Mouse (Mus musculus) adrenal gland, postnatal 25 days (tissue): ENCODE results near the gene Hist2h2be. TPM values are rescaled to one million over a fixed set of nuclear protein-coding genes. Genes with fewer than 3 reads are reported as not detected.
"Not testable (repeated sequence)": the region's sequence is repeated elsewhere in the genome, so short reads cannot be mapped to it uniquely, and the experiment has no call there.

Experiments used
- DNase-seq: peaks from one replicate; pipeline ENCODE4 v3.0.0; 2021; ENCODE audit warnings: mixed read lengths
- total RNA-seq: library from RNA; stranded (reverse); gene quantifications from 2 replicates; pipeline ENCODE4 v1.2.3, GENCODE M21; 2021

Gene Hist2h2be
- total RNA-seq, 1 experiment from 2014 or later = 21.7 TPM

DNA sequence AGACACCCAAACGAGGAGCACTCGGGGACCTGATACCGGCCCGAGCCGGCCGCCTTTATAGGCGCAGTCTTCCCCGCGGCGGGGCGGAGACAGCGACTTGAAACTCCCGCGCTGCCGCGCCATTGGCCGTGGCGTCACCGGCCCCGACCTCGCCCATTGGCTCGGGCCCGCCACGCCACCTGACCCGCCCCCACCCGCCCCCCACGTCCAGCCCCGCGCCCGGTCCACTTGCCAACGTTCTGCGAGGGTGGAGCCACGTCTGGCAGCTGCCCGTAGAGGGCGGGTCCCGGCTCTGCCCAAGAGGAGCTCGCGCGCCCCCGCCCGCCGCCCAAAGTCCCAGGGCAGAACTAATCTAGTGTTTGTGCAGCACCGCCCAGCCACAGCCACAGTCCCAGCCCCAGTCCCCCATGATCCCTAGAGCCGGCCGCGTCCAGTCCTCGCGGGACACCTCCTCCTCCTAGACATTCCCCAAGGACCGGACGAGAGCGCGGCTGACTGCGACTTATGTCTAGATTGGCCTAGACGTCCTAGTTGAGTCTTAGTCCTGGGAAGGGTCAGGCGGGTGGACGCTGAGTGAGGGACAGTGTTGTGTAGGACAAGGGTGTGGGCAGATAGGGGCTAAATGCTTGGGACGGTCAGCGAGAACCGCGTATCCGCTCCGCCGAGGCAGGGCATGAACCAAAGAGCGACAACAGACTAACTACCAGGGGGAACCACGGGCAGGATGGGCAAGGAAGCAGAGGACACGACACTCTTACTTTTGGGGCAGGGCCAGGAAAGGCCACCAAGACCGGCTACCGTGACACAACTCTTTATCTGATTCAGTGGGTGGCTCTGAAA lies 18.3 kb downstream of the Hist2h2be start, which contains the start of gene Hist2h3c2:
Gene Hist2h3c2 (minus strand): TSS at position 174 of the 840 bp plus-strand sequence.
- DNase-seq = peak; percentile 44

DNA sequence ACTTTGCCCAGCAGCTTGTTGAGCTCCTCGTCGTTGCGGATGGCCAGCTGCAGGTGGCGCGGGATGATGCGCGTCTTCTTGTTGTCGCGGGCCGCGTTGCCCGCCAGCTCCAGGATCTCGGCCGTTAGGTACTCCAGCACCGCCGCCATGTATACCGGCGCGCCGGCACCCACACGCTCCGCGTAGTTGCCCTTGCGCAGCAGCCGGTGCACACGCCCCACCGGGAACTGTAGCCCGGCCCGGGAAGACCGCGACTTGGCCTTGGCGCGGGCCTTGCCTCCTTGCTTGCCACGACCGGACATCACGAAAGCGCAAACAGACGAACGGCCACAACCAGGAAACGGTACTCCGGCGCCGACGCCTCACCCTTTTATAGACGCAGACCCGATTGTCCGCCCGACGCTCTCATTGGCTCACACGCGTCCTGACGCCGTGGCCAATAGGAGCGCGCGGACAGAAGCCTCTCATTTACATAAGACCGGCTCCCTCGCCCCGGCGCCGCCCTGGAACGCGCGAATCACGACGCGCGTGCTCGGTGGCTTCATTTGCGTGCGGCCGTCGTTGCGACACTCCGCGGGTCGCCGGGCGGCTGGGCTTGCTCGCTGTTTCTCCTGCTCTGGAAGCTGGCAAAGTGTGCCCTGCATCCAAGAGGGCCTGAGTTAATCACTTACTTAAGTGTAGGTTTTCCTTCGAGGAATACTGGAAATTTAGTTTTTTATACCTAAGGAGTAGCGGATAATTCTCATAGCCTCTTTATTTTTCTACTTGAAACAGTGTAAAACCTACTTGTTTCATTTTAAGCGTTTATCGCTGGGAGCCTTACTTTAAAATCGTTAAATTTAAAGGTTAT lies 19.3 kb downstream of the Hist2h2be start, which contains the start of gene Hist2h2aa2:
Gene Hist2h2aa2 (minus strand): TSS at position 328 of the 850 bp plus-strand sequence.
- peak; percentile 92 for DNase-seq

DNA sequence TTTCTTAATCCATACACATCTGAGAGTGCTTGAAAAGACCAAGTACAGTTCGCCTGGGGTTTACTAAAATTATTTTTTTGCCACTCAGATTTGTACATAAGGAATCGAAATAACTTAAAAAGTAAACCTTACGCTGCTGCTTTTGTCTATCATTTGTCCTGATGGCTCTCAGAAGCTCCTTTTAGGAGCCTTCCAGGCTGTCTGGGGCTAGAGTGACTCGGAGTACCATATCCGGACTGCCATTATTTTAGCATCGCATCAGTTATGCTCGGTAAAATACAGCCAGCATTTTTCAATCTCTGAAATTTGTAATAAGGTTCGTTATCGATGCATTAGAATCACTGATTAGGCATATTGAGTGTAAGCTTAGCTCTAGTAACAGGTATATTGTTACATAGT lies 19.9 kb downstream of the Hist2h2be start:
- DNase-seq = no peak

DNA sequence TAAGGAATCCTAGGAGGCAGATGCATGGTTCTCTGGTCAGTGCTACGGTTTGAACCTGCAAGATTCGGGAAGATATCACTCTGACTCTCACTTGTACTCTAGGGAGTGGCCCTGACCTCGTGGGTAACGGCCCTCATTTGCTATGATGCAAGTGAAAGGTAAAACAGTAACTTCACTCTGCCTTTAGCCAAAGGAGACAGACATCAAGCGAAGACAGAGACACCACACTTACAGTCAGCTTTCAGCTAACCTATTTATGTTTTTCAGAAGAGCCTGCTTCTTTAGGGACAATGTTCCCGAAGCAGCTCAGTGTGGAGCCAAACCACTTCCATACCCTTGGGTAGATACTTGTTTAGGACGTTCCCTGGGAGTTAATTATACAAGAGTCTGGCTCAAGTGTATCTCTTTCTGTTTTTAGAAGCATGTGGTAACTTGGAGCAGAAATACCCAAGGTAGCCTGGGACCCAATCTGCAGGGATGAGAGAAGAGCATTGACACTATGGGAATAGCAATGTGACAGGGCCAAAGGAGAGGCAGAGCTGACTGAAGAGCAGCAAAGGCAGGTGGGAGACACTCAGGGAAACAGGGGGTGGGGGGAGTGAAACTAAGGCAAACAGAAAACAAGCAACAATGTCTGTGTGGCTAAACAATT lies 23.1 kb downstream of the Hist2h2be start:
- DNase-seq = no peak

DNA sequence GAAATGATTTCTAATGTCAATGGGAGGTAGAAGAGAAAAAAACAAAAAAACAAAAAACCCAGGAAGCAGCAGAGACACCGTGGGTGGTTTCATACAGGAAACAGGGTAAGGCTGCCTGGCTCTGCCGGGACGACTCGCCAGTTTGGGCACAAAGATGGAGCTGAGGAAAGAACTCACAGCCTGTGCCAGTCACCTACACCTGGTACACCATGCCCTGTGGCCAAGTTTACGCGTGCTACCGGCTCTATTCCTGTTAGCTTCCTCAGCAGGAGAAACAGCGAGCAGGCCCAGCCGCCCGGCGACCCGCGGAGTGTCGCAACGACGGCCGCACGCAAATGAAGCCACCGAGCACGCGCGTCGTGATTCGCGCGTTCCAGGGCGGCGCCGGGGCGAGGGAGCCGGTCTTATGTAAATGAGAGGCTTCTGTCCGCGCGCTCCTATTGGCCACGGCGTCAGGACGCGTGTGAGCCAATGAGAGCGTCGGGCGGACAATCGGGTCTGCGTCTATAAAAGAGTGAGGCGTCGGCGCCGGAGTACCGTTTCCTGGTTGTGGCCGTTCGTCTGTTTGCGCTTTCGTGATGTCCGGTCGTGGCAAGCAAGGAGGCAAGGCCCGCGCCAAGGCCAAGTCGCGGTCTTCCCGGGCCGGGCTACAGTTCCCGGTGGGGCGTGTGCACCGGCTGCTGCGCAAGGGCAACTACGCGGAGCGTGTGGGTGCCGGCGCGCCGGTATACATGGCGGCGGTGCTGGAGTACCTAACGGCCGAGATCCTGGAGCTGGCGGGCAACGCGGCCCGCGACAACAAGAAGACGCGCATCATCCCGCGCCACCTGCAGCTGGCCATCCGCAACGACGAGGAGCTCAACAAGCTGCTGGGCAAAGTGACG lies 24.3 kb downstream of the Hist2h2be start, which contains the start of gene Hist2h2aa1:
Gene Hist2h2aa1 (plus strand): TSS at position 495 of the 884 bp plus-strand sequence.
- DNase-seq = peak; percentile 81

DNA sequence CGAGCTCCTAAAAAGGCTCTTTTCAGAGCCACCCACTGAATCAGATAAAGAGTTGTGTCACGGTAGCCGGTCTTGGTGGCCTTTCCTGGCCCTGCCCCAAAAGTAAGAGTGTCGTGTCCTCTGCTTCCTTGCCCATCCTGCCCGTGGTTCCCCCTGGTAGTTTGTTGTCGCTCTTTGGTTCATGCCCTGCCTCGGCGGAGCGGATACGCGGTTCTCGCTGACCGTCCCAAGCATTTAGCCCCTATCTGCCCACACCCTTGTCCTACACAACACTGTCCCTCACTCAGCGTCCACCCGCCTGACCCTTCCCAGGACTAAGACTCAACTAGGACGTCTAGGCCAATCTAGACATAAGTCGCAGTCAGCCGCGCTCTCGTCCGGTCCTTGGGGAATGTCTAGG lies 25.1 kb downstream of the Hist2h2be start:
- DNase-seq = not testable (repeated sequence)

DNA sequence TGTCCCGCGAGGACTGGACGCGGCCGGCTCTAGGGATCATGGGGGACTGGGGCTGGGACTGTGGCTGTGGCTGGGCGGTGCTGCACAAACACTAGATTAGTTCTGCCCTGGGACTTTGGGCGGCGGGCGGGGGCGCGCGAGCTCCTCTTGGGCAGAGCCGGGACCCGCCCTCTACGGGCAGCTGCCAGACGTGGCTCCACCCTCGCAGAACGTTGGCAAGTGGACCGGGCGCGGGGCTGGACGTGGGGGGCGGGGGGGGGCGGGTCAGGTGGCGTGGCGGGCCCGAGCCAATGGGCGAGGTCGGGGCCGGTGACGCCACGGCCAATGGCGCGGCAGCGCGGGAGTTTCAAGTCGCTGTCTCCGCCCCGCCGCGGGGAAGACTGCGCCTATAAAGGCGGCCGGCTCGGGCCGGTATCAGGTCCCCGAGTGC lies 25.5 kb downstream of the Hist2h2be start, which contains the start of gene Hist2h3c1:
Gene Hist2h3c1 (plus strand): TSS at position 259 of the 430 bp plus-strand sequence.
- not testable (repeated sequence) for DNase-seq

DNA sequence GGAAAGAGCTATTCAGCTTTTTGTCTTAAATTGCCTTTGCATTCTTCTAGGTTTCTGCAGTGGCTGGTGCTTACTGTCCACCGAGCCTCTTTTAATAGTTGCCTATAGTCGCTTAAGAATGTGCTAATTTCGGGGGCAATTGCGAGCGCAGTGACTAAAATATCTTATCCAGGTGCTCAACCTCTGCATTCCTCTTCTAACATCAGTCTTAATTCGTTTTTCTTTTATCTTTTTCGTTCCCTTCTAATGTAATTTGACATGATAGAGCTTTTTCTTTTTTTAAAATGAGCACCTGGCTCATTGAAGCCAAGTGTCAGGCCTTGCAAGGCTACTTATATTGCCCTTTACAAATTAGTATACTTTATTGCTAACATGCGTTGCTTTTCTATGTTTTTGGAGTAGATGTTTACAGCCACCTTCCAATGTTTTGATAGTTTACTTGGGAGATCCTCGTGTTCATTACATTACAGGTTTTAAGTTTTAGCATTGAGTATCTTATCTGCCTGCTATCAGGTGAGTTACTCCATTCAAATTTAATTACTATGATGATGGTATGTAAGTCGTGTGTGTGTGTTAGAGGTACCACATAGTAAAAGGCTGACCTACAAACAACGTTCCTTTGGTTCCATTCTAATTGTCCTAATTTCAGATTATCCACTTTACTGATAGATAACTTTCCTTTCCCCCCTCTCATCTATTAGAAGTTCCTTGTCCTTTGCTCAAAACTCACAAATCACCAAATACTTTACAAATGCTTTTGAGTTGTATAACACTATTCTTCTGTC lies 26.6 kb downstream of the Hist2h2be start:
- DNase-seq = no peak

DNA sequence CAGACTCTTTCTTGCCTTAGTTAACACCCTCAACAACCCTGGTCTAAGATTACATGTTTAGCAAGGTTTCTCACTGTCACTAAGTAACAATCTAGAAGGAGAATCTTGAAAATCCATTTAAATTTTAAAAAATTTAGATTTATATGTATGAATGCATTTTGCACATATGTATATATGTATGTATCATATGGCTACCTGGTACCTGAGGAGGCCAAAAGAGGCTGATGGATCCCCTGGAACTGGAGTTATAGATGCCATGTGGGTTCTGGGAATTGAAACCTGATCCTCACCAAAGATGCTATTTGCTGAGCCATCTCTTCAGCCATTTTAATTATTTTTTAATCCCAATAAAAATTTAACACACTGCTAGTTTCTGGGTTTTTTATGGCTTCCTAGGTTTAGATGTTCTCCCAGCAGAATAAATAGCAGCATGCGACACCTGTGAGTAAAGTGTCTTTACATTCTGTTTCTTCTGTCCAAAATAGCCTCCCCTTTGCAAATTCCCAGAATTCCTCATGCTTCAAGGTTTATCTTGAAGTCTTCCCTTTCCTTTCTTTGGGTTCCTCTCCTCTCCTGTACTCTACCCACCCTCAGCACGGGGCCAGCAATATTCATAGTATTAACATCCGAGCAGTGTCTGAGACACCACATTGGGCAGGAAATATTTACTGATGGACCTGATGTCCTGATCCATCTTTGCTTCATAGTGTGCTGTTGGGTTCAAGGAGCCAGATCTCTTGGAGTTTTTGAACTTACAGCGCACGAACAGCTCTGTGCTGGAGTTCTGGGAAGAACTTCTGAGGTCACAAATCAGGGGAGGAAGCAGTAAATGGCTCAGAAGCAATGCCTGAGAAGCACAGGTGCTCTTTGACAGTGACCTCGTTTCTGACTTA lies 27.5 kb downstream of the Hist2h2be start:
- no peak for DNase-seq

DNA sequence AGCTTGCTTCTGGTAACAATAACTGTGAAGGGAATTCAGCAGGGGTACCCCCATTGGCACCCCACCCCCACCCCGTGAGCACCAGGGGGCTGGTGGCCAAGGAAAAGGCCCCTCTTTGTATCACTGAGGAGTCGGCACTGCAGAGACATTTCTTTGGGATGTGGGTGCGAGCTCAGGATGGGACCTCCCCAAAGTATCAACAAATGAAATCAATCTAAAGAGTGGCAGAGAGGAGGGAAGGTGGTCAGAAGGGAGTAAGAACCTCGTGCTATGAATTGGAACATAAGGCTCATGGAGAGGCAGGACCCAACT lies 28.1 kb downstream of the Hist2h2be start:
- DNase-seq = no peak

DNA sequence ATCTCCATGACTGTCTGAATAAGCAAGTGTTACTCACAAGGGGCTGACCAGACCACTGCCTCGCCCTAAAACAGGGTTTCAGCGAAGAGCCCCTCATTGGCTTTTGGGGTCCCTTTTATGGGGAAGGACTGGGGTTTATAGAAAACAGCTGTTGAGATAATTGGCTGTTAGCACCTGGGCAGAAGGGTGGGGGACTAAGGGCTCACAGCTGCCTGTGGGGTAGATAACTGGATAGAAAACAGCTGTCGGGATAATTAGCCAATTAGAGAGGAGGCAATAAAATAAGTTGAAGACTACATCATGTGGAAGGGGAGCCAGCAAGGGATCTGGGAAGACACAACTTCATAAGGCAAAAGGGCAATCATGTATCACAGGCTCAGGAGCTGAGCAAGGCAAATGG lies 30.0 kb downstream of the Hist2h2be start:
- no peak for DNase-seq

DNA sequence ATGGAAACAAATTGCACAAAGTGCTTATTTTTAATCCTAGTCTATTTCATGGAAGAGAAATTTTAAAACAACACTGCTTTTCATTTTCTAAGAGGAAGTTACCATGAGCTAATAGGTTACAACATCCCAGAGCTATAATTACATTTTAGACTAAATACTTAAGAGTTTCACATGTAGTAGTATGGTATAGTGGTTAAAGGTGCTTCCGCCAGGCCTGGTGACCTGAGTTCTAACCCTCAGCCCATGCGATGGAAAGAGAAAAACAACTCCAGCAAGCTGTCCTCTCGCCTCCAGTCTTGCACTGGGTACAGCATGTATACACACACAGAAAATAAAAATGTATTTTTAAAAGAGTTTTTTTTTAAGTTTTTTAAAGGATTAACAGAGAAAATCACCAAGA lies 30.9 kb downstream of the Hist2h2be start:
- DNase-seq = no peak

DNA sequence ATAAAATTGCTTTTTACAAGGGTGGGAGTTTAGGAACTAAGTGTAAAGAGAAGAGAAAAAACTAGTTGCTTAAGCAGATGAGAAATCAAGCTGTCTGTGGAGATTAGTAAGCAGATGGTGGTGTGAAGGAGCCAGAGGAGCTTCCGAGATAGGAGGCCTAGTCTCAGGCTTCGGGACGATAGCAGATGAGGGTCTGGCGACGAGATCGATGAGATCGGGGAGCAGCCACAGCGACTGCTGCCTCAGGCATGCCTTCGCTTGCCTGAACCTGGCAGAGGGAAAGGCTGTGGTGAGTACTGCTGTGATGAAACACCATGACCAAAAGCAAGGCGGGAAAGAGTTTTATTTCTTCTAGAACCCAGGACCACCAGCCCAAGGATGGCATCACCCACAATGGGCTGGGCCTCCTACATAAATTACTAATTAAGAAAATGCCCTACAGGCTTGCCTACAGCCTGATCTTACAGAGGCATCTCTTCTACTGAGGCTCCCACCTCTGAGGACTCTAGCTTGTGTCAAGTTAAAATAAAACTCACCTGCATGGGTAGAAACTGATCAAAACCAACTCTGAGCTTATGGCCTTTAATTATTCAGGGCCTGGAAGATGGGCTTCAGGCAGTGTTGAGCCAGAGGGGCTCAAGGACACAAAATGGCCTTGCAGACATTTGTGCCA lies 33.9 kb downstream of the Hist2h2be start:
- no peak for DNase-seq

DNA sequence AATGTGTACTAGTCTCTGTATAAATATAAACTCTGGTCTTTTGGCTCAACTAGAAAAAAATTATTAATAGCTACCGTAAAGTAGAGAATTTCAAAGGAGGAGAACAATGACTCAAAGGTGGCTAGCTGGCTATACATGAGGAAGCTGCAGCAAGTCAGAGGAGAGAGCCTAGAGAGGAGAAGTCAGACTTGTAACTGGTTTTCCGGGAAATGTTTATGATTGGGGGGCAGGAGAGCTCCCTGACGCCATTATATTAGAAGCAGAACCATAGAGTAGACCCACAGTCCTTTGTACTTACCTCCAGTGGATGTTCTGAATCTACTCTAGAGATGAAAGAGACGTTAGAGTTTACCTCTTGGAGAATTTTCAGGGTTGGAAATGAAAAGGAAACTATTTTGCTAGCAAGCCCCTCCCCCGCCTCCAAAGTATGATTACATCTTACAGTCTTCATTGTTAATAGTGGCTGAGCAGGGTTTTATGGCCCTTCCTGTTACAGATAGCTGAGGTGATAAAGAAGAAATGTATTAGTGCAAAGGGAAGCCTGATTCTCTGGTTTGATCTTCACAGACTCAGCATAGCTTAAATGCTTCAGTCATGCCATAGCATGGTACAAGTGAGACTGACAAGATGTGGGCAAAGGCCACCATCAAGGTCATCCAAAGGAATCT lies 35.1 kb downstream of the Hist2h2be start:
- no peak for DNase-seq

DNA sequence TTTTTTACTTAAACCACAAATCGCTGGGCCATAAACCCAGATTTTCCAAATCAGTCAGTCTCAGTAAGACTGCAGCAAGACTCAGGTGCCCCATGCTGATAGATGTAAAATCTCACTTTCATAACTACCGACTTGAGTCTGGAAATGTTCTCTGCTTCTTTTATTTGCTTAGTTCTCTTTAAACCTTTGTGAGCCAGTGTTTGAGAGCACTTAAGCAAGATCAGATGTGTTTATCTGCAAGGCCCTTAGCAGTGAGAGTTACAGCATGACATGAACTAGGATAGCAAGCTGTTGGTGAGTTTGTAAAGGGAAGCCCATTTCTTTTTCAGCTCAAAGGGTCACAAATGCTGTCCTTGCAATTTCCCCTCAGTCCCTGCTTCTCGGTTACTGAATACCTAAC lies 36.3 kb downstream of the Hist2h2be start:
- no peak for DNase-seq

DNA sequence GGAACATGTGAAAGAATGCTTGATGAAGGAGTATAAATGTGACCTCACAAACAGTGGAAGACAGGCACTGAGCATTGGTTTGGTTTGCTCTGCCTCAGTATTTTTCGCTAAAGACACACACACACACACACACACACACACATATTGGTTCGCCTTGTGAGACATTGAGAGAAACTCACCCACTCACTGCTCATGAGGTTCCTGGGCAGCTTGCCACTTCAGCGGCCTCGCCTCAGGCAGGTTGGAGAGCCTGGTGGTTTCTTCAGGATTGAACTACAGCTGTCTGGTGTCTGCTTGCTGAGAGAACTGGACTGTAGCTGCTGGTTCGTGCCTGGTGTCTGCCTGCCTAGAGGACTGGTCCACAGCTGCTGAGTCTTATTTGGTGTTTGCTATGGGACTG lies 39.3 kb downstream of the Hist2h2be start:
- no peak for DNase-seq

DNA sequence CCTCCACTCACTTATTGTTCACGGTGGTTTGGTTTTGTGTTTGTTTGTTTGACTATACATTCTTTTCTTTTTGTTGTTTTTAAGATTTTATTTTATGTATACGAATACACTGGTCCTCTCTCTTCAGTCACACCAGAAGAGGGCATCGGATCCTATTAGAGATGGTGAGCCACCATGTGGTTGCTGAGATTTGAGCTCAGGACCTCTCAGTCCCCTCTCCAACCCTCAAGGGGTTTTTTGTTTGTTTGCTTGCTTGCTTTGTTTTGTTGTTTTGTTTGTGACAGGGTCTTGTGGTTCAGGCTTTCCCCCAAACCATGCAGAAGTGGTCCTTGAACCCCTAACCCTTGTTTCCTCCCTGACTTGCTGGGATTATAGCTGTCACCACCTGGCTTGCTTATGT lies 40.7 kb downstream of the Hist2h2be start:
- DNase-seq = no peak

DNA sequence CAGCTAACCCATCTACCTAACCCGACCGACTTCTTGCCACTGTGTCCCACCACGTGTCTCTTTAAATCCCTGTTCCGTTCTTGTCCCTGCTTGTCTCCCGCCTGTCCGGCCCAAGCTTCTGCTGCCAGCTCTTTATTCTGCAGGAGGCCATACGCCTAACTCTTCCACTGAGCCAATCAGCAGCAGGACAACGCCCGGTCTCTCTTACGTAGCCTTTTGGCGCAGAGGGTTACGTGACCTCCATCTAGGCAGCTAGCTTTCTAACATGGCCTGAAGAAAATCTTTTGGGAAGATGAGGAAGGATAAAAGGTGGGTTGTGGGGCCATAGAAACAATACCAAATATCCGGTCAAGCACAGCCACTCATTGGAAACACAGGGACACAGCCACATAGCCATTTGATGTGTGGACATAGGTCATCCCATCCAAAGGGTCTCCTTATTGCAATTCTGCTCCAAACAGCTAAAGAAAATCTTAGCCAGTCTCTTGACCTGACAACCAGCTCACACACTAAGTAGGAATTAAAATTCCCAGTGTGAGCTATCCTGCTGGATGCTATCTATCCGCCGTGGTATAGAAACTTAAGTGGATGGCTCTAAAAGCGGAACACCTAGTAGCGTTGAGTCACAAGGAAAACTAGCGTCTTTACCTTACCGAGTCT lies 41.4 kb downstream of the Hist2h2be start:
- peak; percentile 75 for DNase-seq
